Mouse (Mus musculus) G1E (cell line): Measurements from ENCODE around the gene Ech1. TPM values are rescaled to one million over a fixed set of nuclear protein-coding genes. Genes with fewer than 3 reads are reported as not detected.

Experiments used
- ATAC-seq: 2 replicates; pipeline ENCODE4 v1.8.0; 2016; ENCODE audit warnings: mild to moderate bottlenecking; ENCODE audit not compliant: insufficient number of reproducible peaks, poor library complexity, low FRiP score, severe bottlenecking; ENCODE audit errors: extremely low read depth
- DNase-seq: peaks from one replicate; pipeline ENCODE4 v3.0.0; 2012; ENCODE audit warnings: low spot score
- H3K27me3 ChIP-seq: 2 replicates; pipeline ENCODE4 v1.6.1; 2012; ENCODE audit warnings: mild to moderate bottlenecking, low read length, inconsistent platforms; ENCODE audit not compliant: insufficient read depth
- H3K36me3 ChIP-seq: replicated peaks from 2 replicates; pipeline ENCODE3; 2012; ENCODE audit warnings: mild to moderate bottlenecking, inconsistent platforms
- H3K4me1 ChIP-seq: 2 replicates; pipeline ENCODE4 v1.6.1; 2012; ENCODE audit warnings: low read depth, low read length, inconsistent platforms, mixed read lengths; ENCODE audit not compliant: insufficient read depth
- H3K4me3 ChIP-seq: 2 replicates; pipeline ENCODE4 v1.5.1; 2012; ENCODE audit warnings: low read depth, mild to moderate bottlenecking, inconsistent platforms, low read length, moderate library complexity, mixed read lengths
- H3K9me3 ChIP-seq: replicated peaks from 2 replicates; pipeline ENCODE4 v1.6.1; 2012; ENCODE audit warnings: inconsistent platforms
- CTCF ChIP-seq: IDR thresholded peaks from 2 replicates; pipeline ENCODE4 v1.5.1; 2012; ENCODE audit warnings: low read depth, low read length, inconsistent platforms, mixed read lengths
- GATA1 ChIP-seq: IDR thresholded peaks from 2 replicates; pipeline ENCODE4 v1.6.1; 2012; ENCODE audit warnings: borderline replicate concordance, low read length, inconsistent platforms, mixed read lengths
- GATA2 ChIP-seq: IDR thresholded peaks from 2 replicates; pipeline ENCODE4 v1.6.1; 2012; ENCODE audit warnings: low read depth, low read length, inconsistent platforms, borderline replicate concordance
- POLR2AphosphoS5 ChIP-seq: IDR thresholded peaks from 2 replicates; pipeline ENCODE4 v1.6.1; 2012; ENCODE audit warnings: low read depth, low read length, inconsistent platforms; ENCODE audit not compliant: insufficient replicate concordance
- TAL1 ChIP-seq: conservative IDR thresholded peaks from 2 replicates; pipeline ENCODE4 v1.6.1; 2012; ENCODE audit warnings: low read depth, low read length, inconsistent platforms, mixed read lengths
- polyA plus RNA-seq: library from polyadenylated mRNA; stranded (reverse); fragments of >175 nt; gene quantifications from 2 replicates; pipeline ENCODE4 v1.2.3, GENCODE M21; 2012
- total RNA-seq, 2 experiments: library from RNA; stranded (forward) in 1 of 2; stranded (reverse) in 1 of 2; fragments of 200-1000 nt in 1 of 2; fragments of >200 nt in 1 of 2; fragmentation: Nextera tagmentation in 1 of 2; gene quantifications; 2 replicates each; pipeline ENCODE4 v1.2.3; 2014 to 2017

Gene Ech1
- total and polyA plus RNA-seq, 3 experiments = 33.1 to 102 (median 78.5) TPM

GRCm38 (mm10) chr7:28811640-28812275, 13.3 kb upstream of the Ech1 start:
- Histone ChIP-seq H3K9me3 (no peaks in the 10 kb centered on the region), H3K4me3 (peak overlapping the region; percentile 91), H3K36me3 (peaks cover 51% of the 10 kb centered on the region), H3K4me1 (peaks cover 73% of the 10 kb centered on the region), H3K27me3 (no peaks in the 10 kb centered on the region)
- ATAC-seq = no peak
- DNase-seq = no peak
- no peak for TF ChIP-seq POLR2AphosphoS5
- no peak for TF ChIP-seq CTCF
- TF ChIP-seq TAL1 = no peak
- no peak for TF ChIP-seq GATA2
- no peak for TF ChIP-seq GATA1

DNA sequence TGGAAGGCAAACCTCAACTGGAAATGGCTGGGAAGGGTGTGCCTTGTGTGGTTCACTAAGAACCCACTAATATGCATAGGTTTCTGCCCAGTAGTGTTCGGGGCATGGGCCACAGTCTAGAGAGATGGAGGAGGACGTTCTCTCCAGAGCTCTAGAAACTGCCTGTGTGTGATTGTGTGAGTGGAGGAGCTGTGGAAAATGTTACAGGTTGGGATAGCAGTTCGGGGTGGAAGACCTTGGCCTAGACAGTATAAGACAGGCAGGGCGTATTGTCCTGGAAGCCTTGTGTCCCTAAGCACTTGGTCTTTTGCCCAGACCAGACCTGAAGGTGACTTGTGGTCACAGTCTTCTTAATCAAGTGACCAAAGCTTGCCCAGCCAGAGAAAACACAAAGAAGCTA, 12.6 kb upstream of the Ech1 start:
- H3K4me3 ChIP-seq = peak overlapping the region; percentile 91
- ATAC-seq = no peak
- no peaks in the 10 kb centered on the region for H3K9me3 ChIP-seq
- TF ChIP-seq GATA1 (no peak), TAL1 (no peak), POLR2AphosphoS5 (no peak; the same call in 1 of the 2 replicates), GATA2 (no peak), CTCF (no peak)
- no peak for DNase-seq
- peaks cover 58% of the 10 kb centered on the region for H3K36me3 ChIP-seq
- H3K4me1 ChIP-seq = peaks cover 76% of the 10 kb centered on the region
- no peaks in the 10 kb centered on the region for H3K27me3 ChIP-seq

DNA sequence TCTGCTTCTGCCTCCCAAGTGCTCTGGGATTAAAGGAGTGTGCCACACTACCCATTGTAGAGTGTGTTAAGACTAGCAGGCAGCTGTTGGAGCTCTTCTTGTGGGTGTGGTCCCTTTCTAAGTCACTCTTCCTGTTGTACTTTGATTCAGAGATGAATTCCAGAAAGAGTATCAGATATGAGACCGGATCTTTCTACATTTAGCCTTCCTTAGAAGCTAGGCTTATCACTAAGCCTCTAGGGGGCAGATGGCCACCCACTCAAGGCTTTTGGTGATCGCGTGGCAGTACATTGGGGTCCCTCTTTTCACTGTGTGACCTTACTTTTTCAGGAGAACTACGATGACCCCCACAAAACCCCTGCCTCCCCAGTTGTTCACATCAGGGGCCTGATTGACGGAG, 12.1 kb upstream of the Ech1 start:
- no peak for TF ChIP-seq GATA2
- TF ChIP-seq POLR2AphosphoS5 = no peak; the same call in 1 of the 2 replicates
- TF ChIP-seq TAL1 = no peak
- TF ChIP-seq CTCF = no peak
- TF ChIP-seq GATA1 = no peak
- no peak for DNase-seq
- Histone ChIP-seq H3K4me3 (peak overlapping the region; percentile 91; the same call in 1 of the 2 replicates), H3K9me3 (no peaks in the 10 kb centered on the region), H3K27me3 (no peaks in the 10 kb centered on the region), H3K4me1 (peaks cover 76% of the 10 kb centered on the region), H3K36me3 (peaks cover 63% of the 10 kb centered on the region)
- ATAC-seq = no peak

- Histone ChIP-seq H3K4me3 (peak overlapping the region; percentile 68; the same call in 1 of the 2 replicates), H3K27me3 (no peaks in the 10 kb centered on the region), H3K9me3 (no peaks in the 10 kb centered on the region), H3K4me1 (peaks cover 79% of the 10 kb centered on the region), H3K36me3 (peaks cover 77% of the 10 kb centered on the region)
- no peak for DNase-seq
- TF ChIP-seq POLR2AphosphoS5 (no peak), GATA1 (no peak), TAL1 (no peak), CTCF (no peak), GATA2 (no peak)
- no peak for ATAC-seq
Observed at GRCm38 (mm10) chr7:28814306-28815034, 10.5 kb upstream of the Ech1 start.

DNA sequence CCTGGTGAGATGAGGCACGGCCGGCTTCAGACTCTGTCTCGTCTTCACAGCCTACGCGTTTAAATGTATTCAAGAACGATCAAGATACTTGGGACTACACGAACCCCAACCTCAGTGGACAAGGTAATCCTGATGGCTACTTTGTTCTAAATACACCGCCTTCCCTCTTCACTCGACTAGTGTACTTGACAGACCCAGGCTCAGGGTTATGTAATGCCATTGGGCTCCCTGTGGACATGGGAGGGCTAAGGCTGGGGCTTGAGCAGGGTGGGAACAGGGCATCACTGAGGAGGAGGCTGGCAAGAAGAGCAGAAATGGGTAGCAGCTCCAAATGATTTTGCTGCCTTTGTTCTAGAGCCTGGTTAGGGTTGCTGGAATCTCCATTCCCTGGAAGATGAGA, 9.8 kb upstream of the Ech1 start:
- TF ChIP-seq GATA2 (no peak), POLR2AphosphoS5 (no peak), TAL1 (no peak), CTCF (no peak), GATA1 (no peak)
- DNase-seq (no peak), ATAC-seq (no peak)
- Histone ChIP-seq H3K27me3 (no peaks in the 10 kb centered on the region), H3K4me3 (peak overlapping the region; percentile 68; the same call in 1 of the 2 replicates), H3K9me3 (no peaks in the 10 kb centered on the region), H3K4me1 (peaks cover 83% of the 10 kb centered on the region), H3K36me3 (peaks cover 85% of the 10 kb centered on the region)

DNA sequence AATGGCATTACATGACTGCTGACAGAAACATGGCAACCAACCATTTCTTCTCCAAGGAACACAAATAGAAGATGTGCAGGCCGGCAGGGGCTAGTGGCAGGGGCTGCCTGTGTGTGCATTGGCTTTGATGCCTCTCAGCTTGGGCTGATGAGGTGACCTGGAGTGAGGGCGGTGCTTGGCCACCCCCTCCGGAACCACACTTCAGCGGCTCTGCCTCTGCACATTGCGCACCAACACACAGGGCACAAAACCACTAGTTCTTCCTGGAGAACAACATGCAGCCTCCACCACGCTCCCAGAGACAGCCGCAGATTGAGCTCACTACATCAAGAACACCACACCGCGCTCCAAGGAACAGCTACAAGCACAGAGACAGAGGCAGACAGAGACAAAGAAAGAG, 8.8 kb upstream of the Ech1 start:
- H3K4me3 ChIP-seq = peak overlapping the region; percentile 68; the same call in 1 of the 2 replicates
- ATAC-seq (no peak), DNase-seq (no peak)
- TF ChIP-seq TAL1 (no peak), CTCF (no peak), GATA1 (no peak), GATA2 (no peak), POLR2AphosphoS5 (0 out of 2 replicates have a peak, but pooled peaks have one; percentile 38)
- no peaks in the 10 kb centered on the region for H3K9me3 ChIP-seq
- peaks cover 93% of the 10 kb centered on the region for H3K4me1 ChIP-seq
- H3K36me3 ChIP-seq = peaks cover 95% of the 10 kb centered on the region
- no peaks in the 10 kb centered on the region for H3K27me3 ChIP-seq
